Mouse (Mus musculus) CH12F3 (cell line): ENCODE measurements around the gene Ppp1cc.
"Not testable (repeated sequence)": the region's sequence is repeated elsewhere in the genome, so short reads cannot be mapped to it uniquely, and the experiment has no call there.

Source experiments
- in situ Hi-C: fragments of 300-500 bp; cut with MboI; formaldehyde crosslinking; loops from 2 replicates; pipeline ENCODE4 v1.14.3; 2020; ENCODE audit warnings: low sequenced_read_pairs

Ppp1cc gene

GRCm38 (mm10) chr5:122136508-122137408 is 21.3 kb upstream of the Ppp1cc start:
- in situ Hi-C loops: no loop called here

DNA sequence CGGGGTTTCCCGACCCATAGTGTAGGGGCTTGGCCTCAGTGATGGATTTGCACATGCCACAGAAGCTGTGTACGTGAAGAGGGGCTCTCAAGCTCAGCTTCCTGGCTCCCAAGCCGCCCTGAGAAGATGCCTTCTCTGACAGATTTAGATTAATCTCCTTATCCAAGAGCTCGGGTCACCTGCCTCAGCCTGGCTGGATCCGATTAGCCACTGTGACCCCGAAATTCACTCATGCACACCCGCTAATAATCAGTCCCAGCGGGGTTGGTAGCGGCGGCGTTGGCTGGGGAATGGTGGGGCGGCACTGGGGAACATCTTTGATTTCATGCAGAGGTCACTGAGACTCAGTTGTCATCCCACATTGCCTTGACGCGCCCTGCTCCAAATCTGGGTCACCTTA is 19.2 kb upstream of the Ppp1cc start:
- in situ Hi-C loops: no loop called here

DNA sequence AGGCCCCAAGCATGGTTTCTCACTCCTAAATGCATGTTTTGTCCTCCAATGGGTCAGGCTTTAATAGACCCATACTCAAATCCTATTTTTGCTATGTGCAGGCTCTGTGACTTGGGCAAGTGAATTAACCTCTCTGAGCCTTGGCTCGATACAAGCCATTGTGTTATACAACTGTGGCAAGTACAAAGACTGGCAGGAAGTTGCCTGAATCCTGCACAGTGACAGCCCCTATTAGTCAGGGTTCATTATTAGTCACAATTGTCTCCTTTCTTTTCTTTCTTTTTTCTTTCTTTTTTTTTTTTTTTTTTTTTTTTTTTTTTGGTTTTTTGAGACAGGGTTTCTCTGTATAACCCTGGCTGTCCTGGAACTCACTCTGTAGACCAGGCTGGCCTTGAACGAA is 18.3 kb upstream of the Ppp1cc start:
- in situ Hi-C loops: not testable (repeated sequence)

- in situ Hi-C loops: no loop called here
These were observed 17.4 kb upstream of the Ppp1cc start, which contains the start of gene Ccdc63 for GRCm38 (mm10) chr5:122140723-122141122. TSS of gene Ccdc63 (minus strand) at chr5:122140823.

DNA sequence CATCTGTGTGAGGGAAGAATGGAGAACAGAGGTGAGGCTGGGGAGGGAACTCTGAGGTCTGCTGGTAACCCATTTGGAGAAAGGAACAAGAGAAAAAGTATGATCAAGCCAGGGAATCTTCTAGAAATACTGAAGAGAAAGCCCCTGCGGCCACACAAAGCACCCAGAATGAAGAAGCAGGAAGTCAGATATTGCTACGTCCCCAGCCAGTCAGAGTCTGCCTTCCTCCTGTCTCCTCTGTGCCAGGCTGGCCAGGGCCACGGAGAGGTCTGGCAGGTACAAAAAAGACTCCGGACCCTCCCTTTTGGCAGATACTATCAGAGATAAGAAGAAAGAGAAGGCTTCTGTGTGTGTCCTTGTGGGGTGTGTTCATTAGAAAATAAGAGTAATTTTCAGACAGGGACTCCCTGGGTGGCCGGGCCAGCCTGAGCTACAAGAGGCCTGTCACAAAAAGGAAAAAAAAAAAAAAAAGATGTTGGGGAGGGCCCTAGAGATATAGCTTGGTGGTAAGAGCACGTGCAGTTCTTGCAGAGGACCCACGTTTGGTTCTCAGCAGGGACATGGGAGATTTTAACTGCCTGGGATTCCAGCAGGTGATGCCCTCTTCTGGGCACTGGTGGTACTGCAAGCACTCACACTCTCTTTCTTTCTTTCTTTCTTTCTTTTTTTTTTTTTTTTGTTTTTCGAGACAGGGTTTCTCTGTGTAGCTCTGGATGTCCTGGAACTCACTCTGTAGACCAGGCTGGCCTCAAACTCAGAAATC is 15.7 kb upstream of the Ppp1cc start:
- in situ Hi-C loops: no loop called here

- in situ Hi-C loops: no loop called here
These were observed 14.5 kb upstream of the Ppp1cc start for GRCm38 (mm10) chr5:122143543-122143942.

GRCm38 (mm10) chr5:122144825-122145224 is 13.3 kb upstream of the Ppp1cc start:
- in situ Hi-C loops: no loop called here

- in situ Hi-C loops: no loop called here
These were observed 12.6 kb upstream of the Ppp1cc start for GRCm38 (mm10) chr5:122145381-122146055.

DNA sequence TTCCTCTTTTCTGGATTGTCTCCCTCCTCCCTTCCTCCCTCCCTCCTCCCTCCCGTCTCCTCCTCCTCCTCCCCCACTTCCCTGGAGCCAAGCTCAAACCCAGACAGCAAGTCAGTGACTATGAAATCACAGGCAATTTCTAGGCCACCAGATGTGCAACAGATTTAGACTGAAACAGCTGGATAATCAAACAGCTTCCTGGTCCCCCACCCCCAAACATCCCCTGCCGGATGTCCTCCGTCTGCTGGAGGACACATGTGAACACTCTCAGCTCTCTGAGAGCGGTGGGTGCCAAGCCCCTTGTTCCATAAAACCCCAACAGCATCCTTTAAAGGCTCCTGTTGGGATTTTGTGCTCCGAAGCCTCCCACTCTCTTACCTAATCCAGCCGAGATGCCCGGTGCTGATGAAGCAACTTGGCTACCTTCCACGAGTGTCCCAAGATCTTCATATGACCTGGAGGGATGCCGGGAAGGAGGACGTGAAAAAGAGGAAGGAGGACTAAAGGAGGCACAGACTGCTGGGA is 12.0 kb upstream of the Ppp1cc start:
- in situ Hi-C loops: no loop called here

DNA sequence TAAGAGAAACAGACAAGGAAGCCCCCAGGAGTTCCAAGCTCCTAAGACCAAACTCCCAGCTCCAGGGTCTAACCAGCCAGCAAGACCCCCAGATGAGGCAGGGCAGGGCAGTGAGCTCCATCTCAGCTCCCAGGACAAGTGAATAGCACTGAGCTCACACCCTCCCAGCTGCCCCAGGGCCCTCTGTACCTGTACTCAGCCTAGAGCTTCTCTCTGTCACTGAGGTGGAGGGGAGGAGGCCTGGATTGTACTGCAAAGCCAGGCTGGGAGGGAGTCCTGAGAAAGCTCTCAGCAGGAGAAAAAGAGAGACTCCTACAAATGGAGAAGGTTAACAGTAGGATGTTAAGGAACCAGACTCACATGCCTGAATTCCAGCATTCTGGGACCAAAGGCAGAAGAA is 11.5 kb upstream of the Ppp1cc start:
- in situ Hi-C loops: no loop called here

GRCm38 (mm10) chr5:122148107-122148506 is 10.0 kb upstream of the Ppp1cc start:
- in situ Hi-C loops: no loop called here

- in situ Hi-C loops: no loop called here
These were observed 8.8 kb upstream of the Ppp1cc start for GRCm38 (mm10) chr5:122149259-122149658.

GRCm38 (mm10) chr5:122152508-122152907 is 5.6 kb upstream of the Ppp1cc start:
- in situ Hi-C loops: not testable (repeated sequence)

DNA sequence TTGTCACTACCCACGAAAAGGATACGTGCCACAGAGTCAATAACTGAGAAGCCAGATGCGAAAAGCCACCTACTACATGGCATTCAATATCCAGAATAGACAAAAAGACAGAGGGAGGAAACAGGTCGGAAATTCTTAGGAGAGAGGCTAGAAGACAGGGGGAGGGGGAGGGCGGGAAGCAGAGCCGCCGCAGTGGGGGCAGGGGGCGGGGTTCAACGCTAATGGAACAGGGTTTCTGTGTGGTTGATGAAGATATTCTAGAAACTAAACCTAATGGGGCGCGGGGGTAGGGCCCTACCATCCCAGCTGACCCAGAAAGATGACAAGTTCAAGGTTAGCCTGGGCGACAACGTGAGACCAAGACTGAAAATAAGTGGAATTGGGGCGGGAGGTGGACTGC is 4.1 kb upstream of the Ppp1cc start:
- in situ Hi-C loops: no loop called here

GRCm38 (mm10) chr5:122154782-122155181 is 3.3 kb upstream of the Ppp1cc start:
- in situ Hi-C loops: no loop called here

DNA sequence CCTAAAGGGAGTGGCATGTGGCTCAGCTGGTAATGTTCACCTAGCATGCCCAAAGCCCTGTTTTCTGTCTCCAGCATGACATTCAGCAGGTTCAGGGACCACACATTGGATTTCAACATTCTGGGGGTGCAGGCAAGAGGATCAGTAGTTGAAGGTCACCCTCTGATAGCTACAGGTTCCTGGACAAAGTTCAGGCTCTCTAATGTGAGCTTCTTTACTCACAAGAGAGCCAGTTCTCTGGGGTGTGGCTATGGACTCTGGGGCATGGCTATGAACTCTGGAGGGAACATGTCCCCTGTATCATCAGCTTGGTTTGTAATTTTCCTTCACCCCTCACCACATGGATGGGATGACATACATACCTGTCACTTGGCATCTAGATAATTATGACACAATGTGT is 2.5 kb upstream of the Ppp1cc start:
- in situ Hi-C loops: no loop called here

DNA sequence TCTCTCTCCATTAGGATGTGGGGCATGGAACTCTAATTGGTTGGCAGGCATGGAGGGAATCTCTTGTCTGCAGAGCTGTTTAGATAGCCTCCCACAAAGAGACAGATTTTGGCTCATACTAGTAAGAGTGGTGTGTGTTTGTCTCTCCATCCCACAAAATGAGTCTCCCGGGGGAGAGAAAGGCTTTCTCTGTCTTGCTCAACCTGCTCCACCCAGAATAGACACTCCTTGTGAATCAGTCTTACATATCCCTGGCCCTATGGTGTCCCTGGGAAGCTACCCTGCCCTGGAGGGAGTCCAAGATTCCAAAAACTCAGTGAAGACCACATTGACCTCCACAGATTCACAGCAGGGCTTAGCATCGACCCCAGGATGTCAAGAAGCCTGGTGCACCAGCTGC is 1.6 kb upstream of the Ppp1cc start:
- in situ Hi-C loops: no loop called here

DNA sequence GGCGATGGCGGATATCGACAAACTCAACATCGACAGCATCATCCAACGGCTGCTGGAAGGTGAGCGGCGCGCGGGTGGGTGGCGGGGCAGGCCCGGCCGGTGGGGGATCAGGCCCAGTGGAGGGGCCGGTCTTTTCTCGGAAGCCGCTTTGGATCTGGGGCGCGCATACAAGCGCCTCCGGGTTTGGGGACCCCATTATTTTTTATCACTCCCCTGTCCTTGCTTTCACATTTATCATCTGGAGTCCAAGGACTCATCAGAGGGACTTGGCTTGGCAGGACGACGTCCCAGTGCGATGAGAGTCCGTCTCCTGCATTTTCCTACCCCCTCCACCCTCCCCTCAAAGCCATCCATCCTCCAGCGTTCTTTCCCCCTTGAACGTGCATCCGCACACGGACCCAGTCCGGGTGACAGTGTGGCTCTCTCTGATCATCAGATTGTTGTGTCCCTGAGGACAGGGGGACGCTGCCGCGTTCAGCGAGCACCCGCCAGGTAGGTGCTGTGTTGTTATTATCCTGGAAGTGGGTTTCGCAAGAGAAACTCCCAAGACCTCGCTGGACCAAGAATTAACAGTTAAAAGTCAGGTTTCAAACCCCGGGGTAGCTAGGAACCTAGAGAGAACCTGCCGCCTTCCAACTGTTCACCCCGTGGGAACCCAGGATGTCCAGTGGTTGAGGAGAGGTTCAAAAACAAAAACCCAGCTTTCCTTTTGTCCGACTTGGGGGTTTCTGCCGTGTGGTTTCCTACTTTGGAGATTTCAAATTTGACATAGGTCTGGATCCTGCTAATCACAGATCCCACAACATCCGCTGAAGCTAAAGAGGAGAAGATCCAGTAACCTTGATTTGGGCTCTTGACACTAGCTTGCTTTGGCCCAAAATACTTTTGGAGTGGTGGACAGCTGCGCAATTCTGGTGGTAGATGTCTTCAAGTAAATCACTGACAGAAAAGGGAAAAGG is 758 bp downstream of the Ppp1cc start:
- in situ Hi-C loops: no loop called here

- in situ Hi-C loops: no loop called here
These were observed 5.1 kb downstream of the Ppp1cc start for GRCm38 (mm10) chr5:122163194-122163593.

- in situ Hi-C loops: no loop called here
These were observed 5.9 kb downstream of the Ppp1cc start for GRCm38 (mm10) chr5:122164011-122164410.
